Mouse (Mus musculus) cerebellum, adult 2 months (tissue): ENCODE results near the gene Fgf12.

Source experiments
- CTCF ChIP-seq: fragments of 200-500 bp; IDR thresholded peaks from 2 replicates; pipeline ENCODE4 v1.5.1; 2011; ENCODE audit warnings: low read depth, mild to moderate bottlenecking, control low read depth, low read length, moderate library complexity, borderline replicate concordance; ENCODE audit not compliant: insufficient read depth
- POLR2A ChIP-seq: fragments of 200-500 bp; IDR thresholded peaks from 2 replicates; pipeline ENCODE4 v1.6.1; 2011; ENCODE audit warnings: low read length, control low read depth, borderline replicate concordance; ENCODE audit not compliant: insufficient read depth

- TF ChIP-seq CTCF (no peak), POLR2A (no peak)
Measured at GRCm38 (mm10) chr16:28479022-28479421, 273.8 kb downstream of the Fgf12 start.
